Mouse (Mus musculus) C2C12 (cell line): ENCODE results near the gene Tada1.

ENCODE experiments used
- CEBPB ChIP-seq: IDR thresholded peaks from one replicate; pipeline ENCODE4 v1.6.1; 2011; ENCODE audit warnings: low read depth, mild to moderate bottlenecking, control low read depth, moderate library complexity
- CTCF ChIP-seq: IDR thresholded peaks from one replicate; pipeline ENCODE4 v1.5.1; 2011; ENCODE audit not compliant: control insufficient read depth, insufficient read depth, insufficient read length
- FOSL1 ChIP-seq: IDR thresholded peaks from one replicate; pipeline ENCODE4 v1.8.0; 2011; ENCODE audit warnings: mild to moderate bottlenecking, low read length; ENCODE audit not compliant: poor library complexity, insufficient read depth, severe bottlenecking

DNA sequence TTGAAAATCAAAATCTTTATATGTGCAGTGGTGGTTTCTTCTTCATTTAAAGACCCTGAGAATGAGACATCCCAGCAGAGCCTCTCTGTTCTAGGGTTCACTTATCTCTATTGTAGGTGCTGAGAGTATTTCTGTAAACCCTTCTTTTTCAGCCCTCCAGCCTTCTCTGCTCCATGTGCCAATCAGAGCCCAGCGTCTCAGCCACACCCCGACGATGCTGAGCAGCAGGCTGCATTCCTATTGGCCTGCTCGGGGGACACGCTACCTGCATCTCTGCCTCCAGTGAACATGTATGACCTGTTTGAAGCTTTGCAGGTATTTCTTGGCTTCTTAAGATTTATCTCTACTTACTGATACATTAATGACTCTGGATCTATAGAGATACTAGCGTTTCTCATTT is 12.8 kb downstream of the Tada1 start:
- TF ChIP-seq CTCF, result no peak
- no peak for TF ChIP-seq CEBPB
- no peak for TF ChIP-seq FOSL1
